Mouse (Mus musculus): ENCODE results near the gene Tmc8. TPM values are rescaled to one million over a fixed set of nuclear protein-coding genes. Genes with fewer than 3 reads are reported as not detected.

Gene Tmc8
- polyA plus RNA-seq, 1 experiment = 3.1 TPM

GRCm38 (mm10) chr11:117768725-117769682 is 12.9 kb upstream of the Tmc8 start:
- H3K27me3 ChIP-seq (ENCODE audit: control insufficient read depth, insufficient read depth, low read length, poor library complexity, severe bottlenecking) = no peaks in the 10 kb centered on the region
- H3K4me3 ChIP-seq (ENCODE audit: low read depth, low read length) = no peak overlapping the region
- no peaks in the 10 kb centered on the region for H3K9me3 ChIP-seq (replicated peaks; ENCODE audit: control insufficient read depth, insufficient read depth, low read length, poor library complexity, severe bottlenecking)
- no peaks in the 10 kb centered on the region for H3K36me3 ChIP-seq (ENCODE audit: control insufficient read depth, insufficient read depth, low read length, poor library complexity, severe bottlenecking)
- no peak overlapping the region for H3K27ac ChIP-seq (ENCODE audit: insufficient read depth, low read length)
- H3K9ac ChIP-seq (ENCODE audit: low read depth, poor library complexity, severe bottlenecking) = no peak overlapping the region
- H3K4me1 ChIP-seq (ENCODE audit: control insufficient read depth, insufficient read depth, low read length) = peaks cover 13% of the 10 kb centered on the region
- no peak for TF ChIP-seq EP300 (IDR thresholded peaks at IDR 0.05; ENCODE audit: insufficient read depth, low read depth, low read length)
- TF ChIP-seq CTCF (IDR thresholded peaks at IDR 0.05; ENCODE audit: low read depth, low read length) = no peak
- TF ChIP-seq POLR2A (IDR thresholded peaks at IDR 0.05; ENCODE audit: insufficient read depth, low read length) = no peak

- Histone ChIP-seq H3K27ac (ENCODE audit: insufficient read depth, low read length) (no peak overlapping the region), H3K4me3 (ENCODE audit: low read depth, low read length) (no peak overlapping the region), H3K36me3 (ENCODE audit: control insufficient read depth, insufficient read depth, low read length, poor library complexity, severe bottlenecking) (no peaks in the 10 kb centered on the region), H3K27me3 (ENCODE audit: control insufficient read depth, insufficient read depth, low read length, poor library complexity, severe bottlenecking) (no peaks in the 10 kb centered on the region), H3K9me3 (replicated peaks; ENCODE audit: control insufficient read depth, insufficient read depth, low read length, poor library complexity, severe bottlenecking) (no peaks in the 10 kb centered on the region), H3K4me1 (ENCODE audit: control insufficient read depth, insufficient read depth, low read length) (peaks cover 13% of the 10 kb centered on the region), H3K9ac (ENCODE audit: low read depth, poor library complexity, severe bottlenecking) (no peak overlapping the region)
- no peak for TF ChIP-seq POLR2A (IDR thresholded peaks at IDR 0.05; ENCODE audit: insufficient read depth, low read length)
- TF ChIP-seq EP300 (IDR thresholded peaks at IDR 0.05; ENCODE audit: insufficient read depth, low read depth, low read length) = no peak
- no peak for TF ChIP-seq CTCF (IDR thresholded peaks at IDR 0.05; ENCODE audit: low read depth, low read length)
Observed at GRCm38 (mm10) chr11:117769683-117770047, 12.2 kb upstream of the Tmc8 start.

- TF ChIP-seq CTCF (IDR thresholded peaks at IDR 0.05; ENCODE audit: low read depth, low read length) (no peak), POLR2A (IDR thresholded peaks at IDR 0.05; ENCODE audit: insufficient read depth, low read length) (no peak), EP300 (IDR thresholded peaks at IDR 0.05; ENCODE audit: insufficient read depth, low read depth, low read length) (no peak)
- H3K36me3 ChIP-seq (ENCODE audit: control insufficient read depth, insufficient read depth, low read length, poor library complexity, severe bottlenecking) = no peaks in the 10 kb centered on the region
- H3K9me3 ChIP-seq (replicated peaks; ENCODE audit: control insufficient read depth, insufficient read depth, low read length, poor library complexity, severe bottlenecking) = no peaks in the 10 kb centered on the region
- H3K4me1 ChIP-seq (ENCODE audit: control insufficient read depth, insufficient read depth, low read length) = peaks cover 7% of the 10 kb centered on the region
- no peak overlapping the region for H3K9ac ChIP-seq (ENCODE audit: low read depth, poor library complexity, severe bottlenecking)
- no peak overlapping the region for H3K4me3 ChIP-seq (ENCODE audit: low read depth, low read length)
- H3K27ac ChIP-seq (ENCODE audit: insufficient read depth, low read length) = no peak overlapping the region
- H3K27me3 ChIP-seq (ENCODE audit: control insufficient read depth, insufficient read depth, low read length, poor library complexity, severe bottlenecking) = no peaks in the 10 kb centered on the region
Observed at GRCm38 (mm10) chr11:117770407-117770806, 11.5 kb upstream of the Tmc8 start.

GRCm38 (mm10) chr11:117772352-117772751 is 9.5 kb upstream of the Tmc8 start:
- Histone ChIP-seq H3K27ac (ENCODE audit: insufficient read depth, low read length) (no peak overlapping the region), H3K9ac (ENCODE audit: low read depth, poor library complexity, severe bottlenecking) (no peak overlapping the region), H3K4me1 (ENCODE audit: control insufficient read depth, insufficient read depth, low read length) (peaks cover 3% of the 10 kb centered on the region), H3K36me3 (ENCODE audit: control insufficient read depth, insufficient read depth, low read length, poor library complexity, severe bottlenecking) (no peaks in the 10 kb centered on the region), H3K9me3 (replicated peaks; ENCODE audit: control insufficient read depth, insufficient read depth, low read length, poor library complexity, severe bottlenecking) (no peaks in the 10 kb centered on the region), H3K27me3 (ENCODE audit: control insufficient read depth, insufficient read depth, low read length, poor library complexity, severe bottlenecking) (no peaks in the 10 kb centered on the region), H3K4me3 (ENCODE audit: low read depth, low read length) (no peak overlapping the region)
- TF ChIP-seq POLR2A (IDR thresholded peaks at IDR 0.05; ENCODE audit: insufficient read depth, low read length) (no peak), EP300 (IDR thresholded peaks at IDR 0.05; ENCODE audit: insufficient read depth, low read depth, low read length) (no peak)

- TF ChIP-seq EP300 (IDR thresholded peaks at IDR 0.05; ENCODE audit: insufficient read depth, low read depth, low read length) (no peak), POLR2A (IDR thresholded peaks at IDR 0.05; ENCODE audit: insufficient read depth, low read length) (no peak), CTCF (IDR thresholded peaks at IDR 0.05; ENCODE audit: low read depth, low read length) (no peak)
- Histone ChIP-seq H3K4me1 (ENCODE audit: control insufficient read depth, insufficient read depth, low read length) (peaks cover 4% of the 10 kb centered on the region), H3K27ac (ENCODE audit: insufficient read depth, low read length) (no peak overlapping the region), H3K9me3 (replicated peaks; ENCODE audit: control insufficient read depth, insufficient read depth, low read length, poor library complexity, severe bottlenecking) (no peaks in the 10 kb centered on the region), H3K9ac (ENCODE audit: low read depth, poor library complexity, severe bottlenecking) (no peak overlapping the region), H3K4me3 (ENCODE audit: low read depth, low read length) (no peak overlapping the region), H3K27me3 (ENCODE audit: control insufficient read depth, insufficient read depth, low read length, poor library complexity, severe bottlenecking) (no peaks in the 10 kb centered on the region), H3K36me3 (ENCODE audit: control insufficient read depth, insufficient read depth, low read length, poor library complexity, severe bottlenecking) (no peaks in the 10 kb centered on the region)
Observed at GRCm38 (mm10) chr11:117774925-117775324, 7.0 kb upstream of the Tmc8 start.

- Histone ChIP-seq H3K36me3 (ENCODE audit: control insufficient read depth, insufficient read depth, low read length, poor library complexity, severe bottlenecking) (no peaks in the 10 kb centered on the region), H3K27me3 (ENCODE audit: control insufficient read depth, insufficient read depth, low read length, poor library complexity, severe bottlenecking) (no peaks in the 10 kb centered on the region), H3K27ac (ENCODE audit: insufficient read depth, low read length) (no peak overlapping the region), H3K9ac (ENCODE audit: low read depth, poor library complexity, severe bottlenecking) (no peak overlapping the region), H3K4me3 (ENCODE audit: low read depth, low read length) (no peak overlapping the region), H3K9me3 (replicated peaks; ENCODE audit: control insufficient read depth, insufficient read depth, low read length, poor library complexity, severe bottlenecking) (no peaks in the 10 kb centered on the region), H3K4me1 (ENCODE audit: control insufficient read depth, insufficient read depth, low read length) (peaks cover 4% of the 10 kb centered on the region)
- TF ChIP-seq POLR2A (IDR thresholded peaks at IDR 0.05; ENCODE audit: insufficient read depth, low read length) (no peak), EP300 (IDR thresholded peaks at IDR 0.05; ENCODE audit: insufficient read depth, low read depth, low read length) (no peak), CTCF (IDR thresholded peaks at IDR 0.05; ENCODE audit: low read depth, low read length) (no peak)
Observed at GRCm38 (mm10) chr11:117775540-117775939, 6.3 kb upstream of the Tmc8 start.

Measured in ES-Bruce4 (cell line).